Comparison of ENCODE assay signal across 20 mouse cellular contexts in genomic region chr7:125155291-125155690, GRCm38 (mm10).
A peak's percentile ranks its signal among the peaks of the same experiment; 100 is the strongest.
DNase-seq lines count a peak whose midpoint lies in the region; ATAC-seq and TF ChIP-seq lines count a peak whose summit lies in the region.
"Had no signal": no experiment of that assay in that cellular context is flagged by ENCODE, and none has a peak within 500 bp of the region (broad histone marks: within the 10 kb centered on the region; RNA-seq: fewer than 3 reads in every experiment).

No protein-coding gene starts in this region.

- no peak overlapping the region for H3K27ac ChIP-seq in heart, embryonic 10.5 days
- H3K27ac ChIP-seq in midbrain, postnatal 0 days (ENCODE audit: low read depth, low read length) = no peak overlapping the region
- H3K27ac ChIP-seq in midbrain, embryonic 15.5 days = no peak overlapping the region
- 0 out of 2 replicates have a peak overlapping the region, but pooled peaks have one; percentile 13 for H3K27ac ChIP-seq in embryonic facial prominence, embryonic 14.5 days (replicated peaks; ENCODE audit: low read depth, low read length)
- H3K27ac ChIP-seq: intestine, embryonic 15.5 days; limb, embryonic 15.5 days; neural tube, embryonic 12.5 days had no signal

- no peak overlapping the region for H3K9ac ChIP-seq in midbrain, postnatal 0 days (replicated peaks; ENCODE audit: low read length, poor library complexity, severe bottlenecking)
- no peak overlapping the region for H3K9ac ChIP-seq in midbrain, embryonic 15.5 days
- no peak overlapping the region for H3K9ac ChIP-seq in embryonic facial prominence, embryonic 14.5 days (ENCODE audit: low read depth, low read length)
- H3K9ac ChIP-seq: intestine, embryonic 15.5 days; limb, embryonic 15.5 days; neural tube, embryonic 12.5 days had no signal

- H3K27me3 ChIP-seq in heart, embryonic 10.5 days (ENCODE audit: insufficient read depth, poor library complexity, severe bottlenecking) = no peaks in the 10 kb centered on the region
- no peaks in the 10 kb centered on the region for H3K27me3 ChIP-seq in midbrain, postnatal 0 days (ENCODE audit: insufficient read depth, low read length)
- H3K27me3 ChIP-seq in midbrain, embryonic 15.5 days (replicated peaks) = no peaks in the 10 kb centered on the region
- no peaks in the 10 kb centered on the region for H3K27me3 ChIP-seq in embryonic facial prominence, embryonic 14.5 days (replicated peaks; ENCODE audit: control insufficient read depth, insufficient read depth, low read length)
- H3K27me3 ChIP-seq: intestine, embryonic 15.5 days; limb, embryonic 15.5 days; neural tube, embryonic 12.5 days had no signal

- no peak overlapping the region for H3K4me3 ChIP-seq in heart, embryonic 10.5 days
- H3K4me3 ChIP-seq in midbrain, postnatal 0 days (ENCODE audit: low read depth, low read length) = no peak overlapping the region
- no peak overlapping the region for H3K4me3 ChIP-seq in midbrain, embryonic 15.5 days
- H3K4me3 ChIP-seq in embryonic facial prominence, embryonic 14.5 days (ENCODE audit: low read depth, low read length) = no peak overlapping the region
- H3K4me3 ChIP-seq: intestine, embryonic 15.5 days; limb, embryonic 15.5 days; neural tube, embryonic 12.5 days had no signal

- DNase-seq in heart, embryonic 10.5 days (ENCODE audit: low spot score) = peak; percentile 66
- DNase-seq in heart, adult 9 months (ENCODE audit: low spot score in 2 of 2) = no peak
- DNase-seq in midbrain, postnatal 0 days (ENCODE audit: low spot score) = peak; percentile 19
- peak; percentile 10 for DNase-seq in embryonic facial prominence, embryonic 14.5 days (ENCODE audit: low spot score)
- DNase-seq in retina, postnatal 1 day = peak; percentile 27
- DNase-seq in lung, postnatal 10 days = no peak
- no peak for DNase-seq in kidney, postnatal 4 days
- DNase-seq: adrenal gland, adult 2 months; B cell, adult 2 months; cerebellum, adult 9-11 months; heart, postnatal 4 days; kidney, adult 9 months; kidney, postnatal 25 days; thymus, postnatal 36 days had no signal

- no peaks in the 10 kb centered on the region for H3K4me1 ChIP-seq in heart, embryonic 10.5 days
- no peaks in the 10 kb centered on the region for H3K4me1 ChIP-seq in midbrain, postnatal 0 days (ENCODE audit: insufficient read depth, low read length)
- H3K4me1 ChIP-seq in midbrain, embryonic 15.5 days = 0 out of 2 replicates have a peak, but pooled peaks cover 3% of the 10 kb centered on the region
- H3K4me1 ChIP-seq in embryonic facial prominence, embryonic 14.5 days (ENCODE audit: control insufficient read depth, insufficient read depth, low read length) = 0 out of 2 replicates have a peak, but pooled peaks cover 8% of the 10 kb centered on the region
- H3K4me1 ChIP-seq: intestine, embryonic 15.5 days; neural tube, embryonic 12.5 days had no signal

- ATAC-seq in midbrain, postnatal 0 days (ENCODE audit: low FRiP score) = no peak
- ATAC-seq in midbrain, embryonic 15.5 days (replicated peaks) = no peak
- no peak for ATAC-seq in embryonic facial prominence, embryonic 14.5 days (ENCODE audit: low read depth)
- ATAC-seq: forebrain, embryonic 16.5 days; intestine, embryonic 15.5 days; lung, postnatal 0 days had no signal

- H3K36me3 ChIP-seq in heart, embryonic 10.5 days = no peaks in the 10 kb centered on the region
- no peaks in the 10 kb centered on the region for H3K36me3 ChIP-seq in midbrain, postnatal 0 days (ENCODE audit: insufficient read depth, low read length)
- no peaks in the 10 kb centered on the region for H3K36me3 ChIP-seq in midbrain, embryonic 15.5 days (replicated peaks)
- H3K36me3 ChIP-seq in embryonic facial prominence, embryonic 14.5 days (ENCODE audit: control insufficient read depth, insufficient read depth, low read length) = no peaks in the 10 kb centered on the region
- H3K36me3 ChIP-seq: intestine, embryonic 15.5 days; limb, embryonic 15.5 days; neural tube, embryonic 12.5 days had no signal

- no peak for TF ChIP-seq CTCF in midbrain, postnatal 0 days (IDR thresholded peaks at IDR 0.05)

- no peaks in the 10 kb centered on the region for H3K9me3 ChIP-seq in heart, embryonic 10.5 days
- no peaks in the 10 kb centered on the region for H3K9me3 ChIP-seq in midbrain, postnatal 0 days (ENCODE audit: low read length)
- H3K9me3 ChIP-seq in midbrain, embryonic 15.5 days = no peaks in the 10 kb centered on the region
- no peaks in the 10 kb centered on the region for H3K9me3 ChIP-seq in embryonic facial prominence, embryonic 14.5 days (ENCODE audit: control insufficient read depth, low read length)
- H3K9me3 ChIP-seq: intestine, embryonic 15.5 days; limb, embryonic 15.5 days; neural tube, embryonic 12.5 days had no signal

- 35% methylated on average over 2 of the region's 2 CpGs for WGBS in heart, embryonic 10.5 days
- WGBS in midbrain, postnatal 0 days = 41% methylated on average over 2 of the region's 2 CpGs
- WGBS in midbrain, embryonic 15.5 days = 42% methylated on average over 2 of the region's 2 CpGs
- WGBS in embryonic facial prominence, embryonic 14.5 days = 10% methylated on average over 2 of the region's 2 CpGs

- H3K4me2 ChIP-seq in midbrain, postnatal 0 days (ENCODE audit: low read depth, low read length, poor library complexity, severe bottlenecking) = no peak overlapping the region
- no peak overlapping the region for H3K4me2 ChIP-seq in midbrain, embryonic 15.5 days
- H3K4me2 ChIP-seq in embryonic facial prominence, embryonic 14.5 days (ENCODE audit: low read depth, low read length) = no peak overlapping the region
- H3K4me2 ChIP-seq: intestine, embryonic 15.5 days; limb, embryonic 15.5 days; neural tube, embryonic 12.5 days had no signal

Comparison
In these comparisons a context has a peak if more than half of its experiments do, and no peak if none do; other contexts are left out.
1. DNase-seq: peak in heart, embryonic 10.5 days (single experiment), midbrain, postnatal 0 days (single experiment), embryonic facial prominence, embryonic 14.5 days (single experiment) and retina, postnatal 1 day (single experiment); none in heart, adult 9 months (0 of 2), lung, postnatal 10 days (single experiment) and kidney, postnatal 4 days (0 of 2).